Mouse (Mus musculus): Measurements from ENCODE around the gene Irf2.

- no peak for TF ChIP-seq FLI1 (IDR thresholded peaks at IDR 0.05; ENCODE audit: low read length)
- TF ChIP-seq GATA1 (IDR thresholded peaks at IDR 0.05; ENCODE audit: borderline replicate concordance, low read length), result no peak
Observed at GRCm38 (mm10) chr8:46690111-46690510, 49.4 kb upstream of the Irf2 start.
